Mouse (Mus musculus) liver, embryonic 14.5 days (tissue): Measurements from ENCODE around the gene Rassf1. TPM values are rescaled to one million over a fixed set of nuclear protein-coding genes. Genes with fewer than 3 reads are reported as not detected.

ENCODE experiments used
- ATAC-seq: fragments of 200-750 bp; cut with Nextera tagmentation; 2 replicates; pipeline ENCODE4 v1.8.0; 2017; ENCODE audit warnings: moderate number of reproducible peaks, mild to moderate bottlenecking, moderate library complexity; ENCODE audit not compliant: insufficient read depth
- DNase-seq, 3 experiments: peaks; one replicate each; pipeline ENCODE4 v3.0.0-alpha.2; 2012 to 2013; ENCODE audit warnings: low read depth in 3 of 3, low spot score in 3 of 3
- H3K27ac ChIP-seq: fragments of 300-500 bp; sonication (generic); 2 replicates; pipeline ENCODE4 v1.5.1; 2014; ENCODE audit warnings: moderate library complexity, mild to moderate bottlenecking, control low read depth, inconsistent platforms
- H3K27me3 ChIP-seq: fragments of 300-500 bp; sonication (generic); 2 replicates; pipeline ENCODE4 v1.6.1; 2014; ENCODE audit warnings: mild to moderate bottlenecking, low read length, moderate library complexity; ENCODE audit not compliant: control insufficient read depth, insufficient read depth
- H3K36me3 ChIP-seq: fragments of 300-500 bp; sonication (generic); replicated peaks from 2 replicates; pipeline ENCODE4 v1.6.1; 2014; ENCODE audit warnings: low read depth; ENCODE audit not compliant: control insufficient read depth, insufficient read depth
- H3K4me1 ChIP-seq, 2 experiments: fragments of 200-500 bp in 1 of 2; fragments of 300-500 bp in 1 of 2; sonication (generic) in 1 of 2; replicated peaks; 2 replicates each; pipeline ENCODE4 v1.6.1; 2012 to 2014; ENCODE audit warnings: antibody characterized with exemption in 1 of 2, inconsistent platforms in 1 of 2, low read length in 1 of 2; ENCODE audit not compliant: control insufficient read depth in 2 of 2, insufficient read depth in 2 of 2
- H3K4me2 ChIP-seq: fragments of 300-500 bp; sonication (generic); 2 replicates; pipeline ENCODE4 v1.6.1; 2014; ENCODE audit warnings: low read depth, mild to moderate bottlenecking, control low read depth, moderate library complexity
- H3K4me3 ChIP-seq, 2 experiments: fragments of 200-500 bp in 1 of 2; fragments of 300-500 bp in 1 of 2; sonication (generic) in 1 of 2; 2 replicates each; pipeline ENCODE4 v1.5.1; 2012 to 2014; ENCODE audit warnings: low read depth in 2 of 2, low read length in 2 of 2, mild to moderate bottlenecking in 2 of 2, control low read depth in 1 of 2, inconsistent platforms in 1 of 2, moderate library complexity in 1 of 2; ENCODE audit not compliant: insufficient read depth in 1 of 2
- H3K9ac ChIP-seq: fragments of 300-500 bp; sonication (generic); replicated peaks from 2 replicates; pipeline ENCODE4 v1.6.1; 2014; ENCODE audit warnings: mild to moderate bottlenecking, control low read depth, moderate library complexity
- H3K9me3 ChIP-seq: fragments of 300-500 bp; sonication (generic); 2 replicates; pipeline ENCODE4 v1.6.1; 2016; ENCODE audit warnings: low read length, mixed read lengths; ENCODE audit not compliant: control insufficient read depth
- CTCF ChIP-seq: IDR thresholded peaks from 2 replicates; pipeline ENCODE4 v1.5.1; 2016; ENCODE audit warnings: antibody characterized with exemption, low read depth, control low read depth
- EP300 ChIP-seq: IDR thresholded peaks from 2 replicates; pipeline ENCODE4 v1.6.1; 2016; ENCODE audit warnings: antibody characterized with exemption, low read depth
- WGBS: fragments of 180-500 bp; shearing (Covaris S2); extraction: QIAGEN DNeasy Blood & Tissue Kit; methylation state at CpG from one replicate; pipeline ENCODE4 v1.1.7; 2014; ENCODE audit not compliant: insufficient replicate concordance; 5-methylcytosine and 5-hydroxymethylcytosine counted together
- polyA plus RNA-seq, 2 experiments: library from polyadenylated mRNA; depleted of rRNA in 1 of 2; stranded (reverse) in 1 of 2; unstranded in 1 of 2; fragments of >200 nt; fragmentation: Nextera tagmentation in 1 of 2; extraction: Ambion mirVana in 1 of 2; gene quantifications; 2 replicates each; pipeline versions ENCODE4 v1.2.1 to v1.2.3; 2012 to 2014

Rassf1 gene
- polyA plus RNA-seq, 2 experiments: 11.2 to 13.6 TPM

DNA sequence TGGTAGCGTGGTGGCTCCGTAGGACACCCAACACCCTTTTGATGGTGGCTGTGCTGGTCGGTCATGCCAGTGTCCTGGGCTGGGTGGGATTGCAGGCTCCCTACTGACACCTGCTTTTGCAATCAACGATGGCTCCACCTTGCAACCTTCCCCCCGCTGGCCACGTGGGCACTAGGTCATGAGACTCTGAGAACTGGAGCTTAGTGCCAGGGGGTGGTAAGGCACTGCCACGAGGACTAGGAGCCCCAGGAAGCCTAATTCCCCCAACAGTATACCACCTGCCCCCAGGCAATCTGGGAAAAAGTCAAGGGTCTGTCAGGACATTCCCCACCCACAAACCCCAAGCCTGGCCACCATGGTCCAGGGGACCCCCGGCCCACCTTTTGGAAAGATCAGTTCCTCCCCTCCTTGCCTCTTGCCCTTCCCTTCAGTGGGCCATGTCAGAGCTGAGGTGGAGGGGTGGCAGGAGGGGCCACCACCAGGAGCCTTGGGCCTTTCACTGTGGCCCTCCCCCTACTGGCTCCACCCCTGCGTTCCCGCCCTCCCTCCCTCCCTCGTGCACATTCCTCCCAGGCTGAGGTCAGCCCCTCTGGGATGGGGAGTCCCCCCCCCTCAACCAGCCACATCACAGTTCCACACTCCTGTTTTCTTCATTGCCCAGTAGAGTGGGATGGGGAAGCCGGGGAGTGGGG lies 57.5 kb downstream of the Rassf1 start, which contains the start of gene Sema3b:
Gene Sema3b (minus strand): TSS at position 489 of the 692 bp plus-strand sequence.
- no peak for TF ChIP-seq CTCF
- no peak for TF ChIP-seq EP300
- 41% methylated on average over 12 of the region's 12 CpGs for WGBS
- Histone ChIP-seq H3K4me1 (peaks cover 5 to 20% of the 10 kb centered on the region in 2 experiments), H3K4me2 (no peak within 1 kb of the TSS), H3K9ac (no peak within 1 kb of the TSS), H3K27ac (no peak within 1 kb of the TSS), H3K9me3 (no peaks in the 10 kb centered on the region), H3K4me3 (no peak within 1 kb of the TSS), H3K36me3 (no peaks in the 10 kb centered on the region), H3K27me3 (no peaks in the 10 kb centered on the region)
- DNase-seq: no peak
- ATAC-seq: no peak

DNA sequence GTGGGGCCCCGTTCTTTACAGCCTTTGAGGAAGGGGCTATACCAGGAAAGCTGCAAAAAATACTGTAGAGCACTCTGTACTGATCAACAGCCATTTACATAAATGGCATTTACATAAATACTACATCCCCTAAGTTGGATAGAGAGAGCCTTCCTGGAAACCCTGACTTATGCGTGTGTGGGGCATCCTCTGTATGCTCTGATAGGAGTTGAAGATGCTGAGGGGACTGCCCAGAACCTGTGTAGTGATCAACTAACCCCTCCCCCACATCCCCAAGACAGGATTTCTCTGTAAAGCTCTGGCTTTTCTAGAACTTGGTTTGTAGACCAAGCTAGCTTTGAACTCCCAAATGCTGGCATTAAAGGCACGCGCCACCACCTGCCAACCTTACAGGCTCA lies 58.1 kb downstream of the Rassf1 start:
- ATAC-seq: no peak
- WGBS: 72% methylated on average over 4 of the region's 4 CpGs
- TF ChIP-seq EP300: no peak
- no peak for TF ChIP-seq CTCF
- Histone ChIP-seq H3K27ac (no peak overlapping the region), H3K4me2 (no peak overlapping the region), H3K9ac (no peak overlapping the region), H3K36me3 (no peaks in the 10 kb centered on the region), H3K27me3 (no peaks in the 10 kb centered on the region), H3K4me1 (peaks cover 5 to 20% of the 10 kb centered on the region in 2 experiments), H3K4me3 (no peak overlapping the region), H3K9me3 (no peaks in the 10 kb centered on the region)
- DNase-seq: no peak

DNA sequence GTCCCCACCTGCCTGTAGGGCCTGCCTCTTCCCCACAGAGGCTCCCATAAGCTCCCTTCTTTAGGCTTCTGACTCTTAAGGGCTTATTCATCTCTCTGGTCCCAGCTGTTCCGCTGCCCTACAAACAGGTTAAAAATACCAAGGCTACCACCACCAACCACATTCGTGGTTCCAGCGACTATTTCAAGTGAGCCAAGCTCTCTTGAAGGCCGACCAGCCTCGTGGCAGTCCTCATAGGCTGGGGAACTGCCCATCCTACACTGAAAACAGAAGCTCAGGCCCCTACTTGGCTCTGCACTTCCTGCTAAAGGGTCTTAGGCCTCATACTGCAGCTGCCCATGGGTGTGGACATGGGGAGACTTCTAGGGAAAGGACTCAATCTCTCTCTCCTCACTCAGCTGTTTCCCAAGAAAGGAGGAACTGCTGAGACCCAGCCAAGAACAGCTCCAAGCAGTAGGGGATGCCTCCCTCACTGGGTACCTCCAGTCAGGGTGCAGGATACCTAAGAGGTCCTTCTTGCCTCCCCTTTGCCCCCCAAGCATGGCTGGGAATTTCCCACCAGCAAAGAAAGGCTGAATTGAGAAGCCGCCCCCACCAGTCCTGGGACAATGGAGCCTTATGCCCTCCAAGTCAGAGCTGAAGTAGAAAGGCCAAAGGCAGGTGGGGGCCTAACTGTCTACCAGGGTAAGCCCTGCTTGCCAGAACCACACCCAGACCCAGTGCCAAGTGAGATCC lies 60.3 kb downstream of the Rassf1 start:
- H3K9me3 ChIP-seq: no peaks in the 10 kb centered on the region
- peak overlapping the region; percentile 82 for H3K4me2 ChIP-seq
- DNase-seq (no peak), ATAC-seq (0 out of 2 replicates have a peak, but pooled peaks have one; percentile 1)
- WGBS: 36% methylated on average over 6 of the region's 6 CpGs
- no peak overlapping the region for H3K4me3 ChIP-seq
- no peak overlapping the region for H3K9ac ChIP-seq
- no peak overlapping the region for H3K27ac ChIP-seq
- peaks cover 20% of the 10 kb centered on the region for H3K36me3 ChIP-seq
- H3K27me3 ChIP-seq: no peaks in the 10 kb centered on the region
- TF ChIP-seq EP300: no peak
- TF ChIP-seq CTCF: no peak
- H3K4me1 ChIP-seq: peaks cover 5 to 17% of the 10 kb centered on the region in 2 experiments

Other genes with a start within 250 kb of the Rassf1 start
- 3.1 and 3.3 TPM in 2 replicates for gene Hemk1, start 213.2 kb upstream of the Rassf1 start, polyA plus RNA-seq (2012; rRNA removed)
- 2.2 and 3.5 TPM in 2 replicates for gene Hemk1, start 213.2 kb upstream of the Rassf1 start, polyA plus RNA-seq (2014; fragmentation: Nextera tagmentation; extraction: Ambion mirVana)
- gene 6430571L13Rik, start 211.0 kb upstream of the Rassf1 start, polyA plus RNA-seq (2012; rRNA removed): 0.05 and 0.07 TPM in 2 replicates
- 0.20 TPM in 1 of 2 replicates, not detected in the other for gene 6430571L13Rik, start 211.0 kb upstream of the Rassf1 start, polyA plus RNA-seq (2014; fragmentation: Nextera tagmentation; extraction: Ambion mirVana)
- 0.06 and 0.08 TPM in 2 replicates for gene Cacna2d2, start 151.9 kb upstream of the Rassf1 start, polyA plus RNA-seq (2012; rRNA removed)
- not detected in 2 replicates for gene Cacna2d2, start 151.9 kb upstream of the Rassf1 start, polyA plus RNA-seq (2014; fragmentation: Nextera tagmentation; extraction: Ambion mirVana)
- 8.3 and 8.6 TPM in 2 replicates for gene Tmem115, start 17.6 kb upstream of the Rassf1 start, polyA plus RNA-seq (2012; rRNA removed)
- 15.6 and 15.7 TPM in 2 replicates for gene Tmem115, start 17.6 kb upstream of the Rassf1 start, polyA plus RNA-seq (2014; fragmentation: Nextera tagmentation; extraction: Ambion mirVana)
- gene Cyb561d2, start 9.4 kb upstream of the Rassf1 start, polyA plus RNA-seq (2012; rRNA removed): 9.8 and 12.1 TPM in 2 replicates
- gene Cyb561d2, start 9.4 kb upstream of the Rassf1 start, polyA plus RNA-seq (2014; fragmentation: Nextera tagmentation; extraction: Ambion mirVana): 14.1 and 14.3 TPM in 2 replicates
- 10.5 and 12.9 TPM in 2 replicates for gene Nprl2, start 9.3 kb upstream of the Rassf1 start, polyA plus RNA-seq (2012; rRNA removed)
- gene Nprl2, start 9.3 kb upstream of the Rassf1 start, polyA plus RNA-seq (2014; fragmentation: Nextera tagmentation; extraction: Ambion mirVana): 9.2 and 10.2 TPM in 2 replicates
- gene Zmynd10, start 4.3 kb upstream of the Rassf1 start, polyA plus RNA-seq (2012; rRNA removed): 0.19 and 0.25 TPM in 2 replicates
- 0.20 and 0.28 TPM in 2 replicates for gene Zmynd10, start 4.3 kb upstream of the Rassf1 start, polyA plus RNA-seq (2014; fragmentation: Nextera tagmentation; extraction: Ambion mirVana)
- gene Tusc2, start 11.7 kb downstream of the Rassf1 start, polyA plus RNA-seq (2012; rRNA removed): 20.3 and 22.6 TPM in 2 replicates
- gene Tusc2, start 11.7 kb downstream of the Rassf1 start, polyA plus RNA-seq (2014; fragmentation: Nextera tagmentation; extraction: Ambion mirVana): 39.7 and 40.4 TPM in 2 replicates
- gene Hyal2, start 16.4 kb downstream of the Rassf1 start, polyA plus RNA-seq (2012; rRNA removed): 19.9 and 26.2 TPM in 2 replicates
- 47.0 and 51.3 TPM in 2 replicates for gene Hyal2, start 16.4 kb downstream of the Rassf1 start, polyA plus RNA-seq (2014; fragmentation: Nextera tagmentation; extraction: Ambion mirVana)
- 1.2 and 1.3 TPM in 2 replicates for gene Hyal1, start 25.4 kb downstream of the Rassf1 start, polyA plus RNA-seq (2012; rRNA removed)
- gene Hyal1, start 25.4 kb downstream of the Rassf1 start, polyA plus RNA-seq (2014; fragmentation: Nextera tagmentation; extraction: Ambion mirVana): 1.2 and 1.4 TPM in 2 replicates
- gene Naa80, start 27.3 kb downstream of the Rassf1 start, polyA plus RNA-seq (2012; rRNA removed): 11.4 and 16.9 TPM in 2 replicates
- gene Naa80, start 27.3 kb downstream of the Rassf1 start, polyA plus RNA-seq (2014; fragmentation: Nextera tagmentation; extraction: Ambion mirVana): 8.9 and 11.8 TPM in 2 replicates
- gene Hyal3, start 29.3 kb downstream of the Rassf1 start, polyA plus RNA-seq (2012; rRNA removed): 0.45 and 0.80 TPM in 2 replicates
- gene Hyal3, start 29.3 kb downstream of the Rassf1 start, polyA plus RNA-seq (2014; fragmentation: Nextera tagmentation; extraction: Ambion mirVana): 0.69 and 0.87 TPM in 2 replicates
- 113 and 135 TPM in 2 replicates for gene Ifrd2, start 36.1 kb downstream of the Rassf1 start, polyA plus RNA-seq (2012; rRNA removed)
- 149 and 173 TPM in 2 replicates for gene Ifrd2, start 36.1 kb downstream of the Rassf1 start, polyA plus RNA-seq (2014; fragmentation: Nextera tagmentation; extraction: Ambion mirVana)
- gene Sema3b, start 57.7 kb downstream of the Rassf1 start, polyA plus RNA-seq (2012; rRNA removed): 0.22 and 0.31 TPM in 2 replicates
- gene Sema3b, start 57.7 kb downstream of the Rassf1 start, polyA plus RNA-seq (2014; fragmentation: Nextera tagmentation; extraction: Ambion mirVana): 0.25 and 0.33 TPM in 2 replicates
- 94.3 and 124 TPM in 2 replicates for gene Gnai2, start 83.8 kb downstream of the Rassf1 start, polyA plus RNA-seq (2012; rRNA removed)
- gene Gnai2, start 83.8 kb downstream of the Rassf1 start, polyA plus RNA-seq (2014; fragmentation: Nextera tagmentation; extraction: Ambion mirVana): 137 and 138 TPM in 2 replicates
- 23.5 and 25.0 TPM in 2 replicates for gene Slc38a3, start 118.0 kb downstream of the Rassf1 start, polyA plus RNA-seq (2012; rRNA removed)
- 15.7 and 19.7 TPM in 2 replicates for gene Slc38a3, start 118.0 kb downstream of the Rassf1 start, polyA plus RNA-seq (2014; fragmentation: Nextera tagmentation; extraction: Ambion mirVana)
- not detected in 2 replicates for gene Gnat1, start 128.2 kb downstream of the Rassf1 start, polyA plus RNA-seq (2012; rRNA removed)
- gene Gnat1, start 128.2 kb downstream of the Rassf1 start, polyA plus RNA-seq (2014; fragmentation: Nextera tagmentation; extraction: Ambion mirVana): 0.62 and 0.76 TPM in 2 replicates
- gene Sema3f, start 158.9 kb downstream of the Rassf1 start, polyA plus RNA-seq (2012; rRNA removed): 3.1 and 3.5 TPM in 2 replicates
- 0.69 and 1.1 TPM in 2 replicates for gene Sema3f, start 158.9 kb downstream of the Rassf1 start, polyA plus RNA-seq (2014; fragmentation: Nextera tagmentation; extraction: Ambion mirVana)
- 23.7 and 35.2 TPM in 2 replicates for gene Rbm5, start 219.4 kb downstream of the Rassf1 start, polyA plus RNA-seq (2012; rRNA removed)
- 40.8 and 45.1 TPM in 2 replicates for gene Rbm5, start 219.4 kb downstream of the Rassf1 start, polyA plus RNA-seq (2014; fragmentation: Nextera tagmentation; extraction: Ambion mirVana)